Mouse (Mus musculus): ENCODE measurements around the gene Gm11569. TPM values are rescaled to one million over a fixed set of nuclear protein-coding genes. Genes with fewer than 3 reads are reported as not detected.
"Not testable (repeated sequence)": the region's sequence is repeated elsewhere in the genome, so short reads cannot be mapped to it uniquely, and the experiment has no call there.

Gm11569 gene
- polyA plus RNA-seq (2015; fragmentation: Nextera tagmentation; extraction: Ambion mirVana) = not detected in 2 replicates

GRCm38 (mm10) chr11:99798832-99799231 lies at the start of gene Gm11569:
Gm11569 (minus strand) TSS chr11:99798932.
- H3K36me3 ChIP-seq (replicated peaks); H3K27me3 ChIP-seq; H3K9ac ChIP-seq; H3K4me1 ChIP-seq (replicated peaks); H3K4me3 ChIP-seq (replicated peaks); H3K27ac ChIP-seq (replicated peaks); H3K4me2 ChIP-seq; ATAC-seq (ENCODE audit: insufficient read depth); H3K9me3 ChIP-seq (replicated peaks): not testable (repeated sequence)
- WGBS (ENCODE audit: insufficient replicate concordance) = no CpG with 5 or more reads among the region's 1 CpGs

- Histone ChIP-seq H3K36me3 (replicated peaks) (no peaks in the 10 kb centered on the region), H3K4me3 (replicated peaks) (no peak overlapping the region), H3K9me3 (replicated peaks) (no peaks in the 10 kb centered on the region), H3K27me3 (no peaks in the 10 kb centered on the region), H3K27ac (replicated peaks) (no peak overlapping the region), H3K4me2 (no peak overlapping the region), H3K9ac (no peak overlapping the region), H3K4me1 (replicated peaks) (no peaks in the 10 kb centered on the region)
- WGBS (ENCODE audit: insufficient replicate concordance) = 53% methylated on average over 2 of the region's 2 CpGs
- no peak for ATAC-seq (ENCODE audit: insufficient read depth)
These were observed 48.0 kb upstream of the Gm11569 start for GRCm38 (mm10) chr11:99846746-99847145.

DNA sequence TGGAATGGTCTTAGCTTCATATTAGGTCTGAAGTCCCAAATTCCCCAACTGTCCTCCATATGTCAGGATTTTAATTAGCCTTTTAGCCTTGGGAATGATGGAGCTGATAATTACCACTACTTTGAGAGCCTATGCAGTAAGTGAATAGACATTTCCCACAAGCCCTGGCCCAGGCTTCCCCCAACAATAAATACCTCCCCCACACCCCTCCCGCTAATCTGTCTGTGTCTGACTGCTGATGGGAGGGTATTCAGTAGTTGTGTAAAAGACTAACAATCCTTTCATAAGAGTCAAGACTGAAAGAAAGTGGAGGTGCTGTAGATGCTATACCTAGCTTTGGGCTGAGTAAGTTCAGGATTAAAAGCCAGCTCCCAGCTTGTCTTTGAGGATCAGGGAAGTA lies 43.5 kb upstream of the Gm11569 start:
- H3K9ac ChIP-seq = no peak overlapping the region
- H3K27ac ChIP-seq (replicated peaks) = no peak overlapping the region
- ATAC-seq (ENCODE audit: insufficient read depth) = no peak
- H3K9me3 ChIP-seq (replicated peaks) = no peaks in the 10 kb centered on the region
- no peaks in the 10 kb centered on the region for H3K4me1 ChIP-seq (replicated peaks)
- no peaks in the 10 kb centered on the region for H3K36me3 ChIP-seq (replicated peaks)
- no peaks in the 10 kb centered on the region for H3K27me3 ChIP-seq
- 56% methylated on average over 1 of the region's 1 CpGs for WGBS (ENCODE audit: insufficient replicate concordance)
- no peak overlapping the region for H3K4me2 ChIP-seq
- H3K4me3 ChIP-seq (replicated peaks) = no peak overlapping the region

GRCm38 (mm10) chr11:99837966-99838365 lies 39.2 kb upstream of the Gm11569 start, which contains the start of gene 2300003K06Rik:
2300003K06Rik (minus strand) TSS chr11:99838066.
- H3K9ac ChIP-seq = no peak within 1 kb of the TSS
- no peaks in the 10 kb centered on the region for H3K36me3 ChIP-seq (replicated peaks)
- no peak within 1 kb of the TSS for H3K4me3 ChIP-seq (replicated peaks)
- WGBS (ENCODE audit: insufficient replicate concordance) = 31% methylated on average over 1 of the region's 1 CpGs
- H3K27me3 ChIP-seq = no peaks in the 10 kb centered on the region
- H3K27ac ChIP-seq (replicated peaks) = no peak within 1 kb of the TSS
- no peaks in the 10 kb centered on the region for H3K4me1 ChIP-seq (replicated peaks)
- ATAC-seq (ENCODE audit: insufficient read depth) = no peak
- no peaks in the 10 kb centered on the region for H3K9me3 ChIP-seq (replicated peaks)
- H3K4me2 ChIP-seq = no peak within 1 kb of the TSS

DNA sequence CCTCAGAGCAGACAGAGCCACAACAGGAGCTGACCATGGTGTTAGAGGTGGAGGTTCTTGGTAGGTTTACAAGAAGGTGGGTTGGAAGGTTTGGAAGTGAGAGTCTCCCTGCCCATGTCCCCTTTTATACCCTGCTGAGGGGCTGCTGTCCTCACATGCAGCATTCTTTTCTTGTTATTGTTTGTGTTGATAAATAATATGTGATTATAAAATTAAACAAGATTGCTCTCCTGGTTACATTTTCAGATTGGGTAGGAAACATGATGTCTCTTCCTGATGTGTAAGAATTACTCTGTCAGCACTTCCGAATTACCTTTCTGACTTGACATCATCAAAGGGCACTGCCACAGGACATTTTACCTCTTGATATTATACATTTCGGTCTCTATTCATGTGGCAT lies 16.8 kb upstream of the Gm11569 start, which contains the start of gene Gm11564:
Gm11564 (minus strand) TSS at position 101 of the 400 bp plus-strand sequence.
- H3K27me3 ChIP-seq; H3K4me3 ChIP-seq (replicated peaks); H3K9me3 ChIP-seq (replicated peaks); ATAC-seq (ENCODE audit: insufficient read depth); H3K9ac ChIP-seq; H3K27ac ChIP-seq (replicated peaks); H3K36me3 ChIP-seq (replicated peaks); H3K4me1 ChIP-seq (replicated peaks); H3K4me2 ChIP-seq: not testable (repeated sequence)
- 46% methylated on average over 2 of the region's 2 CpGs for WGBS (ENCODE audit: insufficient replicate concordance)

DNA sequence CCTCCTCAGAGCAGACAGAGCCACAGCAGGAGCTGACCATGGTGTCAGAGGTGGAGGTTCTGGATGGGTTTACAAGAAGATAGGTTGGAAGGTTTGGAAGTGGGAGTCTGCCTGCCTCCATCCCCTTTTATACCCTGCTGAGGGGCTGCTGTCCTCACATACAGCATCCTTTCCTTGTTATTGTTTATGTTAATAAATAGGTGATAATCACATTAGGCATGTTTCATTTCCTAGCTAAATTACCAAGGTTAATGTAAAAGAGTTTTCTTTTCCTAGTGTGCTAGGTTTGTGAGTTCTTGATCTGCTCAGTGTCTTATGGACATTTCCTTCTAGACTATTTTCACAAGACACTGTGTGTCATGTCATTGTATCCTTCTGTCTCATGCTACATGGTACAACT lies 11.1 kb upstream of the Gm11569 start, which contains the start of gene Krtap4-13:
Krtap4-13 (minus strand) TSS at position 101 of the 400 bp plus-strand sequence.
- ATAC-seq (ENCODE audit: insufficient read depth); H3K27me3 ChIP-seq; H3K36me3 ChIP-seq (replicated peaks); H3K9me3 ChIP-seq (replicated peaks); H3K4me2 ChIP-seq; H3K9ac ChIP-seq; H3K27ac ChIP-seq (replicated peaks); H3K4me3 ChIP-seq (replicated peaks); H3K4me1 ChIP-seq (replicated peaks): not testable (repeated sequence)

- H3K4me1 ChIP-seq (replicated peaks); H3K27me3 ChIP-seq; H3K9ac ChIP-seq; H3K4me3 ChIP-seq (replicated peaks); H3K36me3 ChIP-seq (replicated peaks); ATAC-seq (ENCODE audit: insufficient read depth); H3K9me3 ChIP-seq (replicated peaks); H3K4me2 ChIP-seq; H3K27ac ChIP-seq (replicated peaks): not testable (repeated sequence)
- no CpG with 5 or more reads among the region's 1 CpGs for WGBS (ENCODE audit: insufficient replicate concordance)
These were observed 5.6 kb upstream of the Gm11569 start, which contains the start of gene Gm11554 for GRCm38 (mm10) chr11:99804346-99804745. Gm11554 (minus strand) TSS chr11:99804446.

DNA sequence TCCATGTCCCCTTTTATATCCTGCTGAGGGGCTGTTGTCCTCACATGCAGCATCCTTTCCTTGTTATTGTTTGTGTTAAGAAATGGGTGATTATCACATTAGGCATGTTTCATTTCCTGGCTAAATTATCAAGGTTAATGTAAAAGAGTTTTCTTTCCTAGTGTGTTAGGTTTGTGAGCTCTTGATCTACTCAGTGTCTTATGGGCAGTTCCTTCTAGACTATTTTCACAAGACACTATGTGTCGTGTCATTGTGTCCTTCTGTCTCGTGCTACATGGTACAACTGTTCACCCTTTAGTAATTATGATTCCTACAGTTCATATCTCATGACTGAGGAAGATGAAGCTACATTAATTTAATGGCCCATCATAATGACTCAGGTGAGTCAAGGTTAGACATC lies 5.4 kb downstream of the Gm11569 start, which contains the start of gene Gm11596:
Gm11596 (minus strand) TSS at position 101 of the 400 bp plus-strand sequence.
- WGBS (ENCODE audit: insufficient replicate concordance) = 45% methylated on average over 2 of the region's 2 CpGs
- Histone ChIP-seq H3K36me3 (replicated peaks) (no peaks in the 10 kb centered on the region), H3K27ac (replicated peaks) (no peak within 1 kb of the TSS), H3K4me3 (replicated peaks) (no peak within 1 kb of the TSS), H3K9me3 (replicated peaks) (no peaks in the 10 kb centered on the region), H3K4me1 (replicated peaks) (no peaks in the 10 kb centered on the region), H3K9ac (no peak within 1 kb of the TSS), H3K27me3 (no peaks in the 10 kb centered on the region), H3K4me2 (no peak within 1 kb of the TSS)
- ATAC-seq (ENCODE audit: insufficient read depth) = no peak

DNA sequence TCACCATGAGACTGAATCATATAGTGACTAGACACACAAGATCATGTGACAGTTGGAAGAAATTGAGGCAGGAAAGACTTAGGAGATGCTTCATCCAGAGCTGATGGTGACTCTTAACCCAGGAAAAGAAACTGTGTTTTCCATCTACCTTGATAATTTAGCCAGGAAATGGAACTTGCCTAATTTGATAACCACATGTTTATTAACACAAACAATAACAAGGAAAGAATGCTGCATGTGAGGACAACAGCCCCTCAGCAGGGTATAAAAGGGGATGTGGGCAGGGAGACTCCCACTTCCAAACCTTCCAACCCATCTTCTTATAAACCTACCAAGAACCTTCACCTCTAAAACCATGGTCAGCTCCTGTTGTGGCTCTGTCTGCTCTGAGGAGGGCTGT lies 13.8 kb downstream of the Gm11569 start, which contains the start of gene Krtap4-9:
Krtap4-9 (plus strand) TSS at position 301 of the 400 bp plus-strand sequence.
- H3K4me1 ChIP-seq (replicated peaks); H3K27ac ChIP-seq (replicated peaks); H3K4me3 ChIP-seq (replicated peaks); H3K9me3 ChIP-seq (replicated peaks); H3K4me2 ChIP-seq; H3K36me3 ChIP-seq (replicated peaks); H3K27me3 ChIP-seq; H3K9ac ChIP-seq; ATAC-seq (ENCODE audit: insufficient read depth): not testable (repeated sequence)

DNA sequence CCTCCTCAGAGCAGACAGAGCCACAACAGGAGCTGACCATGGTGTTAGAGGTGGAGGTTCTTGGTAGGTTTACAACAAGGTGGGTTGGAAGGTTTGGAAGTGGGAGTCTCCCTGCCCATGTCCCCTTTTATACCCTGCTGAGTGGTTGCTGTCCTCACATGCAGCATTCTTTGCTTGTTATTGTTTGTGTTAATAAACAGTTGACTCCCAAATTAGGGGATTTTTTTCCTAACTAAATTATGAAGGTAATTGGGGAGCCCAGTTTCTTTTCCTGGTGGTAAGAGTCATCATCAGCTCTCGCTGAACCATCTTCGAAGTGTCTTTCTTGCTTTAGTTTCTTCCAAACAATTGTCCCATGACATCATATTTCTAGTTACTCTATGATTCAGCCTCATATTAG lies 18.1 kb downstream of the Gm11569 start, which contains the start of gene Krtap4-8:
Krtap4-8 (minus strand) TSS at position 101 of the 400 bp plus-strand sequence.
- H3K4me1 ChIP-seq (replicated peaks) = no peaks in the 10 kb centered on the region
- H3K4me2 ChIP-seq = no peak within 1 kb of the TSS
- ATAC-seq (ENCODE audit: insufficient read depth) = no peak
- H3K36me3 ChIP-seq (replicated peaks) = no peaks in the 10 kb centered on the region
- H3K27me3 ChIP-seq = no peaks in the 10 kb centered on the region
- no peak within 1 kb of the TSS for H3K4me3 ChIP-seq (replicated peaks)
- 73% methylated on average over 2 of the region's 2 CpGs for WGBS (ENCODE audit: insufficient replicate concordance)
- H3K27ac ChIP-seq (replicated peaks) = no peak within 1 kb of the TSS
- H3K9me3 ChIP-seq (replicated peaks) = no peaks in the 10 kb centered on the region
- no peak within 1 kb of the TSS for H3K9ac ChIP-seq

GRCm38 (mm10) chr11:99778401-99778800 lies 20.3 kb downstream of the Gm11569 start:
- no peak for ATAC-seq (ENCODE audit: insufficient read depth)
- WGBS (ENCODE audit: insufficient replicate concordance) = 67% methylated on average over 7 of the region's 7 CpGs
- Histone ChIP-seq H3K9me3 (replicated peaks) (no peaks in the 10 kb centered on the region), H3K27ac (replicated peaks) (no peak overlapping the region), H3K36me3 (replicated peaks) (no peaks in the 10 kb centered on the region), H3K4me2 (no peak overlapping the region), H3K9ac (no peak overlapping the region), H3K4me1 (replicated peaks) (no peaks in the 10 kb centered on the region), H3K4me3 (replicated peaks) (no peak overlapping the region), H3K27me3 (no peaks in the 10 kb centered on the region)

GRCm38 (mm10) chr11:99772813-99773212 lies 25.9 kb downstream of the Gm11569 start, which contains the start of gene Gm11595:
Gm11595 (minus strand) TSS chr11:99772913.
- not testable (repeated sequence) for H3K9ac ChIP-seq; H3K36me3 ChIP-seq (replicated peaks); ATAC-seq (ENCODE audit: insufficient read depth); H3K9me3 ChIP-seq (replicated peaks); H3K27me3 ChIP-seq; H3K4me3 ChIP-seq (replicated peaks); H3K4me1 ChIP-seq (replicated peaks); H3K4me2 ChIP-seq; H3K27ac ChIP-seq (replicated peaks)
